Mouse (Mus musculus): ENCODE data around the gene Hipk3.

DNA sequence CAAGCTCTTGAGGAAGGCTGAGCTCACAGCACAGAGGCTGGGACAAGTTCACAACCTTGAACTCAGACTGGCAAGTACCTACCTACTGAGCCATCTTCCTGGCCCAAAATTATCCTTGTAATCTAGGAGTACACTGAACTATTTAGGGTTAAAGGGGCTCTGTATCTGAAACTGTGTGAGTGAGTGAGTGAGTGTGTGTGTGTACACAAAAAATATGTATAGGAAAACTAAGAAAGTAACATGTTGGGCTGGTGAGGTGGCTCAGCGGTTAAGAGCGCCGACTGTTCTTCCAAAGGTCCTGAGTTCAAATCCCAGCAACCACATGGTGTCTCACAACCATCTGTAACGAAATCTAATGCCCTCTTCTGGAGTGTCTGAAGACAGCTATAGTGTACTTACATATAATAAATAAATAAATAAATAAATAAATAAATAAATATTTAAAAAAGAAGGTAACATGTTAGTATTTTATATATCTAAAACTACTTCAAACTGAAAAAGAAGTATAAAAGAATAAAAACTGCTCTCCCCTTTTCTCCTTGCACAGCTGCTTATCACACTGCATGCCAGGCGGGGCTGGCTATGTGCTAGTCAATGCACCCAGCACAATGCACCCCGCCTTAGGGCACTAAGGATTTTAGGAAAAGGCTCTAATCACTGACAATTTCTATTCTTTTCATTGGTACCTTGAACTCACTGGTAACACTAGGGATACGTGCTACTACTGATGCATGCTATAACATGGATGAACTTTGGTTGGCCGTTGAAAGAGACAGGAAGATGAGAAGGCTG, 28.4 kb downstream of the Hipk3 start:
- TF ChIP-seq CTCF (IDR thresholded peaks at IDR 0.05; ENCODE audit: low read depth, low read length) (no peak), POLR2A (IDR thresholded peaks at IDR 0.05; ENCODE audit: insufficient read depth, low read length) (no peak)
